Mouse (Mus musculus) erythroblast, embryonic 14.5 days (primary cell): ENCODE data around the gene Osm.

ENCODE experiments used
- GATA1 ChIP-seq: IDR thresholded peaks from 2 replicates; pipeline ENCODE4 v1.6.1; 2012; ENCODE audit warnings: low read length, inconsistent platforms, mixed read lengths
- TAL1 ChIP-seq: IDR thresholded peaks from 3 replicates; pipeline ENCODE4 v1.6.1; 2012; ENCODE audit warnings: low read length, inconsistent platforms, mixed read lengths

- TF ChIP-seq GATA1 (no peak), TAL1 (no peak)
Observed at GRCm38 (mm10) chr11:4240151-4240550, 3.9 kb downstream of the Osm start.
